Mouse (Mus musculus) CD4-positive helper T cell, adult 2 months (primary cell): ENCODE results near the gene Mrvi1.
"Not testable (repeated sequence)": the region's sequence is repeated elsewhere in the genome, so short reads cannot be mapped to it uniquely, and the experiment has no call there.

Experiments used
- DNase-seq: peaks from one replicate; pipeline ENCODE4 v3.0.0-alpha.2; 2012; ENCODE audit warnings: low read depth, missing footprints, low spot score

Gene Mrvi1

DNA sequence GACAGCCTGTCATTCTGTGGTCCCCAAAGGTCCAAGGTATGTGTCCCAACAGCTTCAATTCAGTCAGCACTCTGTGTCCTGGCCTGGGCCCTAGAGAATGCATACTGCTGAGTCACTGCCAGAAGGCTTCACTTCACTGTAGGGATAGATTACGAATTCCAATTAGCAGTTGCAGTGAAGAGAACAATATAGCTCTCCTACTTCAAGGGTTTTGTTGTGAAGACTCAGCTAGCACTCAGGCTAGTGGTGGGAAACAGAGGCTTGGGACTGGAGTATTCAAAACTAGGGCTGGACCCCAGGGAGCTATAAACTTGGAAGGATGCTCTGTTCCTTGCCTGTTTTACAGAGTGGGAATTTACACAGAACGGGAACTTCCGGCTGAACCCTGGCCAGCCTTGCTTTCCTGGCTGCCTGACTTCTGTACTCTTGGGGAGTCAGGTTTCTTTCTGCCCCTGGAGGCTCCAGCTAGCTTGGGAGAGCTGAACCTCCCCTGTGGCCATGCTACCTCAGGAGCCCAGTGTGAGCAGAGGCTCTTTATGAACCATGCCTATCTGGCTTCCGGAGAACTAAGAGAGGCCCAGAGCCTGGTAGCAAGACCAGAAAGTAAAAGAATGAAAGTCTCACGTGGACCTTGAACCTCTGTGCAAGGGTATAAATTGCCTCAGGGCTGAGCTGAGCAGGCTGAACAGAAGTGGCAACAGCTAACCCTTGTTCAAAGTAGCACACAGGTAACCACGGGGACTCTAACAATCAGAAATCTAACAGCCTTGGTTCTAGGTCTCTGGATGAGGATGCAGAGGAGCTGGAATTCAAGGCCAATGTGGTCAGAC is 40.3 kb downstream of the Mrvi1 start:
- DNase-seq, result no peak

- DNase-seq, result no peak
Observed at GRCm38 (mm10) chr7:110941116-110941521, 41.1 kb downstream of the Mrvi1 start.

GRCm38 (mm10) chr7:110935815-110936762 is 46.2 kb downstream of the Mrvi1 start:
- DNase-seq, result no peak

DNA sequence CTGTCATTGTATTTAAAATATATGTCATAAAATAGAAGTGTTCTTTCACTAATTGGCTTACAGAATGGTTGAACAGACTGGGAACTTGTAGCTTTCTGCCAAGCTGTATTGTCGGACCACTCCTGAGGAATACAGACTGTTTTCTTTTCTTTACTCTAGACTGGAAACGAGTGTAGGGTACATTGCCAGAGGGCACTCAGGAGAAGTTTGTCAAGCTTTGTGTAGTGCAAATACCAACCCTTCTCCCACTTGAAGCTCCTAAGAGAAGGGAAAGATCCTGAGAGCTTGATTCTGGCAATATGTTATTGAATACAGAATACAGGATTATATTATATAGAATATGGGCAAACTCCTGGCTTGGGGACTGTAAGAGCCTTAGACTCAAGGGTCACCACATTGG is 48.3 kb downstream of the Mrvi1 start:
- DNase-seq, result no peak

- DNase-seq, result no peak
Observed at GRCm38 (mm10) chr7:110933329-110933728, 48.9 kb downstream of the Mrvi1 start.

- peak; percentile 42 for DNase-seq
Observed at GRCm38 (mm10) chr7:110930118-110930854, 52.0 kb downstream of the Mrvi1 start.

GRCm38 (mm10) chr7:110926562-110926961 is 55.7 kb downstream of the Mrvi1 start:
- DNase-seq, result no peak

DNA sequence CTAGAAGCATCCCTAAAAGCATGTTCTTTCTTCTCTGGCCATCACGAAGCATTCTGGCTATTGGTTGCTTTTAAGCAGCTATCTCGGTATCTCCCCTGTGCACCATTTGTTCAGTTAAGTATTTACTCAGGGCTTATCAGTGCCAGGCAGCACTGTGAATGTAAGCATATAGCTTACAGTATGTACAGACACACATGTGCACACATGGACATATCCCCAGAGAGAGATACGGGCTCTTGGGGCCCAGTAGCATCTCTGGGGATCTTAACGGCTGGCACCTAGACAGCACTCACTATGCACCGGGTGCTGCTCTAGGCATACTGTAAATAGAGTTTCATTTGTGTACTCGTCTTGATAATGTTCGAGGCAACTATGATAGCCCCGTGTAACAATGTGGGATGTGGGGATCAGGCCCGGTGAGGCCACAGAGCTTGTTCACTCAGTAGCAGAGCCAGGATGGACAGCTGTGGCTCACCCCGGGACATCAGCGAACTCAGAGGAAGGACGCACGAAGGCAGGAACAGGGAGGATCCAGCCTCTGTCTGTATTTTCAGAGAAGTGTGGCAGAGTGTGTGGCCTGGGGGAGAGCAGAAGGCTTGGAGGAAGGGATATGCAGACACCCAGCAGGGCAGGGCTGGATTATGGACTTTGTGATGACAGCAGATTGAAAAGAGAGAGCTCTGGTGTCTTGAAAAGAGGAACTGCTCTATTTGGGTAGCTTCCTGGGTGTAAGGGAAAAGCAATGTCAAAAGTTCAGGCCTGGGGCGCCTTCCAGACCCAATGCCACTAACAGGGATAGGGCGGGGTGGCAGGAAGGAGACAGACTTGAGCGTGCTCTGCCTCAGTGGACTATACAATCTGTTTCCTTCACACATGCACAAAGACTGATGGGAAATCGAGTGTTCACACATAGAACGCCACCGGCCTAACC is 61.7 kb downstream of the Mrvi1 start:
- DNase-seq, result no peak

DNA sequence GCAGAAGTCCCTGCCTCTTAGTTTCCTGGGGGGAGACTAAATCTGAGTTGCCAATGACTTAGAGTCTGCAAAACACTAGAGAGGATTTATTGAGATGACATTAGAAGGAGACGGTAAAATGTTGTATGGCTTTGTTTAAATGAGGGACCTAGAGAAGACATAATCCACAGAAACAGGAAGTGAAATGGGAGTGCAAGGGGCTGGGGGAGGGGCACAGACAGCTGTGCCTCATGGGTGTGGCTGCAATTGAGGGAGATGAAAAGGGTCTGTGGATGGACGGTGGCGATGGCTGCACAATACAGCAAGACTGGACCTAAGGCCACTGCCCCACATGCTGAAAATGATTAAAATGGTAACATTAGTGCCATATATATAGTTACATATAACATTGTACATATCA is 62.5 kb downstream of the Mrvi1 start:
- DNase-seq, result peak; percentile 24

DNA sequence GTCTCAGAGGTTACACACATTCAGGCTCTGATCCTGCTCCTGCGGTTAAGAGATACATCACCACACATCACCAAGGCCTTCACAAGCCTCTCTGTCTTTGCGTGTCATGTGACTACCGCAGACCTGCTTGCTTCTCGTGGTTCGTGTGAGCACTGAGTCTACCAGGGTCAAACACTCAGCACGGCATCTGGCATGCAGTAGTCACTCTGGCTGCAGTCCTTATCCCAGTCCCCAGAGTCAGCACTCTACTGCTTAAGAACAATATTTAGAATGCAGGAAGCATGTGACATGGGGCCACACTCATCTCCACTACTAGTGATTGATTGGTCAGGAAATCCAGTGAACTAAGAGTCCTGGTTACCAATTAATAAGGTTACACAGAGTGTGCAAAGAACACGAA is 66.3 kb downstream of the Mrvi1 start:
- DNase-seq, result no peak

- DNase-seq, result no peak
Observed at GRCm38 (mm10) chr7:110914531-110914930, 67.7 kb downstream of the Mrvi1 start.

GRCm38 (mm10) chr7:110913754-110914153 is 68.5 kb downstream of the Mrvi1 start:
- DNase-seq, result no peak

DNA sequence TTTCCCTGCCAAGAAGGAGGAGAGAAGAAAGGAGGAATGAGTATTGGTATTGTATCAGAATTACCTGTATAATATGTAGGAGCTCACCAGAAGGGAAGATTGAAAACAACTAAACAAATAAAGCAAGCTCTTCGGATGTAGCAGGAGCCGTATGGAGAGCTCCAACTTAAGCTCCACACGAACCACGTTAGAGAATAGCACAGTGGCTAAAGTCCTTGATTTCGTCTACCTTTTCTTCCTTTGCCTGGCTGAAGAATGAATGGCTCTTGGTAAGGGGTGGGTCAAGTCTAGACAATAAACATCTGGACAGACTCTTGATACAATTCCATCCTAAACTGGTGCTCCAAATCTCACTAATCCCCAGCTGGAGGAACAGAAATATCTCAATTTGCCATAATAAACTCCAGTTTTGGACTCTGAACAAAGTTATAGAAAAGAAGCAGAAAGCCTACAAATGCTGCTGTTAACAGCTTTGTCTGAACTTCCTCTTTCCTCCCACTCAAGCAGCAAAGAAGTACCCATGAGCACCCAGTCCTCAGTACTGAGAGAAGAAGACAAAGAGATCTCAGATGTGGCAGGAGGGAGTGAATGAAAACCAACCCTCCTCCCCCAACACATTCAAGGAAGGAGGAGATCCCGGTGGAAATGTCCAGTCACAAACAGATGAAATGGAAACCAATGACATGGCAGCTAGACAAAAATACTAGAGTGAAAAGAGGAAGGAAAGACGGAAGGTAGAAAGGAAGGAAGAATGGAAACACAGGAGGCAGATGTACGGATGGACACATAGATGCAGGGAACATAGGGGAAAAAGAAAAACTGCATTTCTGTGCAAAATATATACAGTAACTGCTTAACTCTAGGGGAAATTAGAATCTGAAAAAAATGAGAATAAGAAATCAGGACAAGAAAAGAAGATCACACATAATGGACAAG is 73.8 kb downstream of the Mrvi1 start:
- no peak for DNase-seq

DNA sequence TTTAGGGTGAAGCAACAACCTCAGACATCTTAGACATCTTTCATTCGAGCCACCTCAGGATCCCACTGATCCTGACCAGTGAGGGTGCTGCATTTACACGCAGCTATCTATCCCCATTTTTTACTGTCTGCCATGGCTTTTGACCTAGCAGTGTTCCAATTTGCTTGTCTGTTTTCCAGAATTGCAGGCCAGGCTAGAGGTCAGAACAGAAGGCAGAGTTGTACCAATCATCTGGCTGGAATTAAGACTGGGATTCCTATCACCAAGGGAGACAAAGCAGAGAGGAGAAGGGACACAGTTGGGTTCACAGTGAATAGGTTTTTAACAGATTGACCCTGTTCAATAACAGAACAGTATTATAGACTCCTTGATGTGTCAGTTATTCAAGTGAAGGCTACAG is 75.7 kb downstream of the Mrvi1 start:
- DNase-seq, result no peak

DNA sequence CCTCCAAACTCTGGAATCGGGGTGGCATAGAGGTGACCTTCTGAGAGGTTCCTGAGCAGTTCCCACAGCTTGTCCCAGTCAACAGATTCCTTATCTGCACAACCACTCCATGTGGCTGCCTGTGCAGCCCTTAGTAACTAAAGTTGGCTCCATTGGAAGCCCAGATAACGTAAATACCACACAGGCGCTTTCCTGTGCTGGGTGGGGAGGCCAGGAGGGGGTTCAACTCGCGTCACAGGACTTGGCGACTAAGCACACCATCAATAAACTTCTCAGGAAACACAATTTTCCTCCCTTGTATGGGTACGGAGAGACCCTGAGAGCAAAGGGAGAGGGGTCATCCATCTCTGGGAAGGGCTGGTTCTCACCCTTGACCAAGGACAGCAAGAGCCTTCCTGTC is 79.0 kb downstream of the Mrvi1 start:
- DNase-seq, result no peak

DNA sequence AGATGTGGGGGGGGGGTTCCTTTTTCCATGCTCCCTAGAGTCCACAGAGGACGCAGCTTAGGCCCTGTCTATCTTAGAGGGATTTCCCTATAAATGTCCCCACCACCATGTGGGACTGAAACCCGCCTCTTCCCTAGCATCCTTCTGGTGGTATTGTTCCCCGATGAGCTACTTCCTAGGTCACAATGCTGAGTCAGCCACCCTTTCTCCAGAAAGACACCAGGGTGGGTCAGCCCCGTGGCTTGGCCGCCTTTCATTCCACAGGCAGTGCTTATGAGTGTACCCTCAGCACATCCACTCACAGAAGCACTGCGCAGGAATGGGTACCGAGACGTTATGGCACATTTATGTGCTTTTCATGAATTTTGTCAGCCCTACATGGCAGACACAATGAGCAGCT is 85.1 kb downstream of the Mrvi1 start:
- DNase-seq, result no peak

- no peak for DNase-seq
Observed at GRCm38 (mm10) chr7:110896453-110896852, 85.8 kb downstream of the Mrvi1 start.

DNA sequence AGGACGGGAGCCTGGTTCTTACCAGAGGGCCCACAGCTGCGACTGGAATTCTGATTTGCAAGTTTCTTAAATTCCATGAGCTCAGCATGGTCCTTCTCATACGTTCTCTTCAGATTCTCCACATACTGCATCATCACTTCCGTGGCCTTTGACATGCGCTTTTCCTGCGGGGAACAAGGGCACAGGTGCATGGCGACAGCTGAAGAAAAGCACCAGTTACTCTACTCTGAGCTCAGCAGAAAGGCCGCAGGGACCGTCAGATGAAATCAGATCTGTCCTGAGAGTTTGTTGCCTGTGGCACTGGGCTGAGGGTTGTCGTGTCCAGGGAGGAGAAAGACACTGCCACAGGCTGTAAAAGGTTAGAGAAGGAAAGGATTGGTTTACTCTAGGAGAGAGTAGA is 86.5 kb downstream of the Mrvi1 start:
- DNase-seq, result not testable (repeated sequence)

GRCm38 (mm10) chr7:110894673-110895072 is 87.6 kb downstream of the Mrvi1 start:
- no peak for DNase-seq
